Mouse (Mus musculus) kidney, adult 9 months (tissue): ENCODE measurements around the gene Nell1.
A peak's percentile ranks its signal among the peaks of the same experiment; 100 is the strongest.

Source experiments
- DNase-seq: peaks from one replicate; pipeline ENCODE4 v3.0.0; 2022

Nell1 gene

GRCm38 (mm10) chr7:50338226-50338625 is 363.6 kb downstream of the Nell1 start:
- DNase-seq: no peak

GRCm38 (mm10) chr7:50338757-50339156 is 364.1 kb downstream of the Nell1 start:
- DNase-seq: no peak

GRCm38 (mm10) chr7:50351564-50351963 is 376.9 kb downstream of the Nell1 start:
- no peak for DNase-seq

- DNase-seq: no peak
These were observed 382.5 kb downstream of the Nell1 start for GRCm38 (mm10) chr7:50357213-50357612.

- DNase-seq: no peak
These were observed 387.4 kb downstream of the Nell1 start for GRCm38 (mm10) chr7:50362039-50362438.

GRCm38 (mm10) chr7:50374876-50375275 is 400.2 kb downstream of the Nell1 start:
- no peak for DNase-seq

- DNase-seq: no peak
These were observed 435.8 kb downstream of the Nell1 start for GRCm38 (mm10) chr7:50410421-50410820.

GRCm38 (mm10) chr7:50419976-50420375 is 445.3 kb downstream of the Nell1 start:
- no peak for DNase-seq

GRCm38 (mm10) chr7:50422422-50423195 is 447.9 kb downstream of the Nell1 start:
- no peak for DNase-seq

- no peak for DNase-seq
These were observed 455.1 kb downstream of the Nell1 start for GRCm38 (mm10) chr7:50429725-50430124.

GRCm38 (mm10) chr7:50441237-50441636 is 466.6 kb downstream of the Nell1 start:
- no peak for DNase-seq

- no peak for DNase-seq
These were observed 472.7 kb downstream of the Nell1 start for GRCm38 (mm10) chr7:50447316-50447715.

- no peak for DNase-seq
These were observed 493.1 kb downstream of the Nell1 start for GRCm38 (mm10) chr7:50467742-50468141.

GRCm38 (mm10) chr7:50470555-50470954 is 495.9 kb downstream of the Nell1 start:
- no peak for DNase-seq

GRCm38 (mm10) chr7:50482011-50482410 is 507.3 kb downstream of the Nell1 start:
- no peak for DNase-seq

GRCm38 (mm10) chr7:50485304-50485703 is 510.6 kb downstream of the Nell1 start:
- DNase-seq: peak; percentile 11

GRCm38 (mm10) chr7:50486884-50487420 is 512.3 kb downstream of the Nell1 start:
- DNase-seq: no peak

GRCm38 (mm10) chr7:50501562-50501961 is 526.9 kb downstream of the Nell1 start:
- no peak for DNase-seq

GRCm38 (mm10) chr7:50507047-50507446 is 532.4 kb downstream of the Nell1 start:
- DNase-seq: no peak

GRCm38 (mm10) chr7:50514830-50515229 is 540.2 kb downstream of the Nell1 start:
- no peak for DNase-seq

GRCm38 (mm10) chr7:50516681-50517080 is 542.0 kb downstream of the Nell1 start:
- no peak for DNase-seq

GRCm38 (mm10) chr7:50543373-50543772 is 568.7 kb downstream of the Nell1 start:
- DNase-seq: no peak

- DNase-seq: no peak
These were observed 574.9 kb downstream of the Nell1 start for GRCm38 (mm10) chr7:50549572-50549971.

- no peak for DNase-seq
These were observed 576.8 kb downstream of the Nell1 start for GRCm38 (mm10) chr7:50551426-50551825.

GRCm38 (mm10) chr7:50562708-50563107 is 588.0 kb downstream of the Nell1 start:
- no peak for DNase-seq
